Mouse (Mus musculus) v-Abl transformed pro-B cells (cell line): Measurements from ENCODE around the gene Gm12184.

Source experiments
- in situ Hi-C, 2 experiments: fragments of 400-800 bp; cut with MboI; formaldehyde crosslinking; loops; one replicate each; pipeline ENCODE4 v1.15.1; 2025; ENCODE audit not compliant: unreplicated experiment in 2 of 2

Gm12184 gene

GRCm38 (mm10) chr11:48806856-48807562 lies 19.4 kb downstream of the Gm12184 start:
- in situ Hi-C loops = no loop called here

GRCm38 (mm10) chr11:48804922-48805321 lies 21.5 kb downstream of the Gm12184 start:
- in situ Hi-C loops = loop anchor here in 1 of 2 experiments (5.0 kb wide), 1 partner anchor 397 kb away; the partner anchor contains the start of gene Zfp62

- in situ Hi-C loops = loop anchor here in 1 of 2 experiments (5.0 kb wide), 1 partner anchor 398 kb away; the partner anchor contains the start of gene Zfp62
These were observed 22.5 kb downstream of the Gm12184 start for GRCm38 (mm10) chr11:48803988-48804387.

GRCm38 (mm10) chr11:48801831-48802772 lies 24.4 kb downstream of the Gm12184 start:
- in situ Hi-C loops = loop anchor here in 1 of 2 experiments (5.0 kb wide), 1 partner anchor 400 kb away; the partner anchor contains the start of gene Zfp62

GRCm38 (mm10) chr11:48799921-48800701 lies 26.3 kb downstream of the Gm12184 start, which contains the start of gene Rack1:
TSS of gene Rack1 (plus strand) at chr11:48800332.
- in situ Hi-C loops = loop anchor here in 1 of 2 experiments (5.0 to 25.0 kb wide), 2 partner anchors 402 to 912 kb away; partner anchors contain the start of genes Cnot6 and Zfp62

GRCm38 (mm10) chr11:48798984-48799920 lies 27.2 kb downstream of the Gm12184 start:
- in situ Hi-C loops = loop anchor here in 1 of 2 experiments (25.0 kb wide), 1 partner anchor 913 kb away; the partner anchor contains the start of gene Cnot6

GRCm38 (mm10) chr11:48798308-48798707 lies 28.1 kb downstream of the Gm12184 start:
- in situ Hi-C loops = loop anchor here in 1 of 2 experiments (25.0 kb wide), 1 partner anchor 914 kb away; the partner anchor contains the start of gene Cnot6

- in situ Hi-C loops = loop anchor here in 1 of 2 experiments (25.0 kb wide), 1 partner anchor 915 kb away; the partner anchor contains the start of gene Cnot6
These were observed 29.2 kb downstream of the Gm12184 start for GRCm38 (mm10) chr11:48797287-48797686.

GRCm38 (mm10) chr11:48796290-48796689 lies 30.2 kb downstream of the Gm12184 start:
- in situ Hi-C loops = loop anchor here in 1 of 2 experiments (25.0 kb wide), 1 partner anchor 916 kb away; the partner anchor contains the start of gene Cnot6

GRCm38 (mm10) chr11:48795221-48795620 lies 31.2 kb downstream of the Gm12184 start:
- in situ Hi-C loops = loop anchor here in 1 of 2 experiments (25.0 kb wide), 1 partner anchor 917 kb away; the partner anchor contains the start of gene Cnot6

GRCm38 (mm10) chr11:48793184-48793583 lies 33.3 kb downstream of the Gm12184 start:
- in situ Hi-C loops = loop anchor here in 1 of 2 experiments (25.0 kb wide), 1 partner anchor 919 kb away; the partner anchor contains the start of gene Cnot6

- in situ Hi-C loops = loop anchor here in 1 of 2 experiments (25.0 kb wide), 1 partner anchor 920 kb away; the partner anchor contains the start of gene Cnot6
These were observed 34.6 kb downstream of the Gm12184 start for GRCm38 (mm10) chr11:48791894-48792293.

GRCm38 (mm10) chr11:48790946-48791345 lies 35.5 kb downstream of the Gm12184 start:
- in situ Hi-C loops = loop anchor here in 1 of 2 experiments (25.0 kb wide), 1 partner anchor 921 kb away; the partner anchor contains the start of gene Cnot6

- in situ Hi-C loops = loop anchor here (5.0 to 25.0 kb wide), 3 partner anchors 67 to 922 kb away; partner anchors contain the start of gene Cnot6 (in 1 of the 2)
These were observed 36.3 kb downstream of the Gm12184 start for GRCm38 (mm10) chr11:48789973-48790823.

GRCm38 (mm10) chr11:48789215-48789614 lies 37.2 kb downstream of the Gm12184 start:
- in situ Hi-C loops = loop anchor here (5.0 to 25.0 kb wide), 3 partner anchors 68 to 923 kb away; partner anchors contain the start of gene Cnot6 (in 1 of the 2)

- in situ Hi-C loops = loop anchor here (5.0 to 25.0 kb wide), 3 partner anchors 69 to 924 kb away; partner anchors contain the start of gene Cnot6 (in 1 of the 2)
These were observed 38.0 kb downstream of the Gm12184 start for GRCm38 (mm10) chr11:48788311-48789089.
